ENCODE assay signal across 17 mouse cellular contexts in genomic region chr11:6561474-6561873, GRCm38 (mm10). TPM values are rescaled to one million over a fixed set of nuclear protein-coding genes. Genes with fewer than 3 reads are reported as not detected.
DNase-seq lines count a peak whose midpoint lies in the region; ATAC-seq and TF ChIP-seq lines count a peak whose summit lies in the region.
"Had no signal": no experiment of that assay in that cellular context is flagged by ENCODE, and none has a peak within 500 bp of the region (broad histone marks: within the 10 kb centered on the region; RNA-seq: fewer than 3 reads in every experiment).

No protein-coding gene starts in this region.

- no peaks in the 10 kb centered on the region for H3K9me3 ChIP-seq in heart, embryonic 16.5 days (replicated peaks; ENCODE audit: control insufficient read depth, low read length)
- no peaks in the 10 kb centered on the region for H3K9me3 ChIP-seq in liver, embryonic 11.5 days (ENCODE audit: control insufficient read depth, low read length)
- H3K9me3 ChIP-seq in forebrain, postnatal 0 days (ENCODE audit: low read length): no peaks in the 10 kb centered on the region
- H3K9me3 ChIP-seq: embryonic facial prominence, embryonic 12.5 days; forebrain, embryonic 15.5 days; heart, embryonic 10.5 days; hindbrain, embryonic 15.5 days; limb, embryonic 12.5 days had no signal

- TF ChIP-seq CTCF in spleen, adult 2 months (IDR thresholded peaks at IDR 0.05; ENCODE audit: extremely low read depth, insufficient read depth, insufficient read length, insufficient replicate concordance): no peak
- TF ChIP-seq CTCF in forebrain, postnatal 0 days (IDR thresholded peaks at IDR 0.05; ENCODE audit: low read depth): no peak

- peak overlapping the region; percentile 30 for H3K4me2 ChIP-seq in heart, embryonic 16.5 days (ENCODE audit: low read depth, low read length)
- H3K4me2 ChIP-seq in liver, embryonic 11.5 days: peak overlapping the region; percentile 30
- H3K4me2 ChIP-seq in forebrain, postnatal 0 days (ENCODE audit: low read depth): no peak overlapping the region
- H3K4me2 ChIP-seq: embryonic facial prominence, embryonic 12.5 days; forebrain, embryonic 15.5 days; hindbrain, embryonic 15.5 days; limb, embryonic 12.5 days had no signal

- 89% methylated on average over 4 of the region's 4 CpGs for whole genome bisulfite sequencing in heart, embryonic 16.5 days
- 5% methylated on average over 4 of the region's 4 CpGs for WGBS in spleen, adult 2 months
- 83% methylated on average over 4 of the region's 4 CpGs for WGBS in liver, embryonic 11.5 days
- 90% methylated on average over 4 of the region's 4 CpGs for WGBS in forebrain, postnatal 0 days

- H3K27ac ChIP-seq in heart, embryonic 16.5 days (ENCODE audit: low read length): peak overlapping the region; percentile 41
- H3K27ac ChIP-seq in spleen, adult 2 months (ENCODE audit: insufficient read depth, low read length): peak overlapping the region; percentile 93
- no peak overlapping the region; the same call in 1 of the 2 replicates for H3K27ac ChIP-seq in liver, embryonic 11.5 days (ENCODE audit: low read depth, low read length)
- H3K27ac ChIP-seq in forebrain, postnatal 0 days (ENCODE audit: low read depth, low read length): no peak overlapping the region
- H3K27ac ChIP-seq: embryonic facial prominence, embryonic 12.5 days; forebrain, embryonic 15.5 days; heart, embryonic 10.5 days; hindbrain, embryonic 15.5 days; limb, embryonic 12.5 days had no signal

- no peaks in the 10 kb centered on the region for H3K27me3 ChIP-seq in heart, embryonic 16.5 days (ENCODE audit: control insufficient read depth, insufficient read depth, low read length)
- H3K27me3 ChIP-seq in spleen, adult 2 months (ENCODE audit: control insufficient read depth, insufficient read depth, low read length): no peaks in the 10 kb centered on the region
- no peaks in the 10 kb centered on the region for H3K27me3 ChIP-seq in liver, embryonic 11.5 days (replicated peaks; ENCODE audit: control insufficient read depth, insufficient read depth, low read length)
- no peaks in the 10 kb centered on the region for H3K27me3 ChIP-seq in forebrain, postnatal 0 days (ENCODE audit: insufficient read depth, low read length)
- H3K27me3 ChIP-seq: embryonic facial prominence, embryonic 12.5 days; forebrain, embryonic 15.5 days; hindbrain, embryonic 15.5 days; limb, embryonic 12.5 days; Patski had no signal

- no peak for ATAC-seq in heart, embryonic 16.5 days (replicated peaks; ENCODE audit: extremely low read depth, insufficient read depth, low FRiP score)
- ATAC-seq in liver, embryonic 11.5 days (replicated peaks; ENCODE audit: low FRiP score): no peak
- ATAC-seq in forebrain, postnatal 0 days: no peak
- ATAC-seq: forebrain, embryonic 15.5 days; Patski had no signal

- no peak for TF ChIP-seq POLR2A in spleen, adult 2 months (IDR thresholded peaks at IDR 0.05; ENCODE audit: low read depth, low read length)

- peaks cover 10% of the 10 kb centered on the region; the same call in 1 of the 2 replicates for H3K4me1 ChIP-seq in heart, embryonic 16.5 days (ENCODE audit: control insufficient read depth, insufficient read depth, low read length)
- H3K4me1 ChIP-seq in spleen, adult 2 months (ENCODE audit: control insufficient read depth, insufficient read depth, insufficient read length): peaks cover 25% of the 10 kb centered on the region; the same call in 1 of the 2 replicates
- peaks cover 6% of the 10 kb centered on the region for H3K4me1 ChIP-seq in liver, embryonic 11.5 days (replicated peaks; ENCODE audit: control insufficient read depth, insufficient read depth, low read length)
- no peaks in the 10 kb centered on the region for H3K4me1 ChIP-seq in forebrain, postnatal 0 days (ENCODE audit: insufficient read depth)
- H3K4me1 ChIP-seq: embryonic facial prominence, embryonic 12.5 days; forebrain, embryonic 15.5 days; hindbrain, embryonic 15.5 days; limb, embryonic 12.5 days had no signal

- H3K36me3 ChIP-seq in heart, embryonic 16.5 days (ENCODE audit: control insufficient read depth, insufficient read depth): no peaks in the 10 kb centered on the region
- H3K36me3 ChIP-seq in spleen, adult 2 months (ENCODE audit: control insufficient read depth, insufficient read depth, low read length): peaks cover 15% of the 10 kb centered on the region
- H3K36me3 ChIP-seq in liver, embryonic 11.5 days (ENCODE audit: control insufficient read depth, insufficient read depth, low read length): peaks cover 11% of the 10 kb centered on the region
- no peaks in the 10 kb centered on the region for H3K36me3 ChIP-seq in forebrain, postnatal 0 days (ENCODE audit: insufficient read depth)
- H3K36me3 ChIP-seq: forebrain, embryonic 15.5 days had no signal

- DNase-seq in heart, postnatal 4 days: no peak
- DNase-seq in spleen, adult 2 months (ENCODE audit: low read depth in 1 of 2, low spot score in 2 of 2): no peak
- no peak for DNase-seq in spleen, adult 12 weeks (ENCODE audit: low spot score)
- no peak for DNase-seq in liver, embryonic 11.5 days (ENCODE audit: low spot score)
- peak; percentile 37 for DNase-seq in thymus, postnatal 25 days
- no peak for DNase-seq in yolk sac, embryonic 10.5 days (ENCODE audit: low spot score)
- DNase-seq in forebrain, postnatal 0 days: no peak
- DNase-seq: adrenal gland, adult 8-10 months; cerebellum, adult 9-11 months had no signal

- peak overlapping the region; percentile 32; the same call in 1 of the 2 replicates for H3K9ac ChIP-seq in heart, embryonic 16.5 days (ENCODE audit: low read length)
- H3K9ac ChIP-seq in liver, embryonic 11.5 days (ENCODE audit: low read depth, low read length): no peak overlapping the region
- H3K9ac ChIP-seq in forebrain, postnatal 0 days: no peak overlapping the region
- H3K9ac ChIP-seq: embryonic facial prominence, embryonic 12.5 days; forebrain, embryonic 15.5 days; hindbrain, embryonic 15.5 days; limb, embryonic 12.5 days had no signal

- H3K4me3 ChIP-seq in heart, embryonic 16.5 days (ENCODE audit: low read length): peak overlapping the region; percentile 40
- peak overlapping the region; percentile 76 for H3K4me3 ChIP-seq in spleen, adult 2 months (ENCODE audit: extremely low read depth, insufficient read depth, insufficient read length)
- no peak overlapping the region for H3K4me3 ChIP-seq in liver, embryonic 11.5 days (ENCODE audit: low read depth, low read length)
- no peak overlapping the region for H3K4me3 ChIP-seq in forebrain, postnatal 0 days (ENCODE audit: low read depth, low read length)
- H3K4me3 ChIP-seq: embryonic facial prominence, embryonic 12.5 days; forebrain, embryonic 15.5 days; heart, embryonic 10.5 days; hindbrain, embryonic 15.5 days; limb, embryonic 12.5 days had no signal

RNA-seq across cellular contexts. Expression of gene Ccm2, which starts 14.8 kb away (rescaled TPM):
- 58.7 TPM in 2 replicates for polyA plus RNA-seq in heart, embryonic 16.5 days (2015; fragmentation: Nextera tagmentation; extraction: Ambion mirVana)
- total RNA-seq in heart, postnatal 4 days (2021): 10 to 100 TPM; 31.8 to 34.1 TPM
- polyA plus RNA-seq in spleen, adult 2 months (2012; rRNA removed): 233 and 234 TPM in 2 replicates
- 74.5 and 82.1 TPM in 2 replicates for polyA plus RNA-seq in liver, embryonic 11.5 days (2014; fragmentation: Nextera tagmentation; extraction: Ambion mirVana)
- total RNA-seq in forebrain, postnatal 0 days (2014; rRNA removed): 58.9 and 65.6 TPM in 2 replicates
- polyA plus RNA-seq in forebrain, postnatal 0 days (2015; fragmentation: Nextera tagmentation; extraction: Ambion mirVana): 84.0 and 84.7 TPM in 2 replicates

RNA-seq across cellular contexts. Expression of gene Myo1g, which starts 40.7 kb away (rescaled TPM):
- polyA plus RNA-seq in heart, embryonic 16.5 days (2015; fragmentation: Nextera tagmentation; extraction: Ambion mirVana): 3.4 and 6.8 TPM in 2 replicates
- total RNA-seq in heart, postnatal 4 days (2021): 1 to 10 TPM; 1.2 to 1.4 TPM
- 187 and 218 TPM in 2 replicates for polyA plus RNA-seq in spleen, adult 2 months (2012; rRNA removed)
- polyA plus RNA-seq in liver, embryonic 11.5 days (2014; fragmentation: Nextera tagmentation; extraction: Ambion mirVana): 5.6 and 6.0 TPM in 2 replicates
- 0.23 and 0.90 TPM in 2 replicates for total RNA-seq in forebrain, postnatal 0 days (2014; rRNA removed)
- polyA plus RNA-seq in forebrain, postnatal 0 days (2015; fragmentation: Nextera tagmentation; extraction: Ambion mirVana): 0.24 and 0.75 TPM in 2 replicates

RNA-seq across cellular contexts. Expression of gene Nacad, which starts 44.4 kb away (rescaled TPM):
- polyA plus RNA-seq in heart, embryonic 16.5 days (2015; fragmentation: Nextera tagmentation; extraction: Ambion mirVana): 1.0 and 1.1 TPM in 2 replicates
- 1 to 10 TPM; 1.7 to 2.5 TPM for total RNA-seq in heart, postnatal 4 days (2021)
- 0.37 and 0.60 TPM in 2 replicates for polyA plus RNA-seq in spleen, adult 2 months (2012; rRNA removed)
- 2.9 and 3.6 TPM in 2 replicates for polyA plus RNA-seq in liver, embryonic 11.5 days (2014; fragmentation: Nextera tagmentation; extraction: Ambion mirVana)
- 69.4 and 75.6 TPM in 2 replicates for total RNA-seq in forebrain, postnatal 0 days (2014; rRNA removed)
- 46.4 and 61.3 TPM in 2 replicates for polyA plus RNA-seq in forebrain, postnatal 0 days (2015; fragmentation: Nextera tagmentation; extraction: Ambion mirVana)
- total RNA-seq: megakaryocyte-erythroid progenitor cell, adult 5-6 weeks had no signal

Comparison
In these comparisons a context has a peak if more than half of its experiments do, and no peak if none do; other contexts are left out.
1. H3K27ac ChIP-seq: peak in heart, embryonic 16.5 days (single experiment) and spleen, adult 2 months (single experiment); none in liver, embryonic 11.5 days (single experiment) and forebrain, postnatal 0 days (single experiment).
2. H3K4me3 ChIP-seq: peak in heart, embryonic 16.5 days (single experiment) and spleen, adult 2 months (single experiment); none in liver, embryonic 11.5 days (single experiment) and forebrain, postnatal 0 days (single experiment).
3. RNA of gene Myo1g, which starts 40.7 kb away (polyA plus RNA-seq): 187 to 218 TPM in spleen, adult 2 months; 3.4 to 6.8 TPM in heart, embryonic 16.5 days, 5.6 to 6.0 TPM in liver, embryonic 11.5 days and 0.24 to 0.75 TPM in forebrain, postnatal 0 days; every median in the first group is over 10 times any median in the second.
4. RNA of gene Nacad, which starts 44.4 kb away (polyA plus RNA-seq): 46.4 to 61.3 TPM in forebrain, postnatal 0 days; 2.9 to 3.6 TPM in liver, embryonic 11.5 days, 1.0 to 1.1 TPM in heart, embryonic 16.5 days and 0.37 to 0.60 TPM in spleen, adult 2 months; every median in the first group is over 10 times any median in the second.